Mouse (Mus musculus) layer of hippocampus, adult 18-20 months (tissue): Measurements from ENCODE around the gene Slc22a4. TPM values are rescaled to one million over a fixed set of nuclear protein-coding genes. Genes with fewer than 3 reads are reported as not detected.

ENCODE experiments used
- total RNA-seq, 2 experiments: library from RNA; stranded (reverse); gene quantifications; 2 replicates each; pipeline ENCODE4 v1.2.3; 2021

Gene Slc22a4
- total RNA-seq, 2 experiments from 2014 or later: 6.1 to 6.7 TPM

Other genes starting within 250 kb of the Slc22a4 start
- 1 to 10 TPM; 7.4 to 7.9 TPM for gene Gm12216, start 168.8 kb downstream of the Slc22a4 start, total RNA-seq
- gene Slc22a5, start 136.4 kb downstream of the Slc22a4 start, total RNA-seq: 10 to 100 TPM in 1 of 2 experiments, 1 to 10 TPM in 1; 10.0 to 11.6 TPM
- gene Slc22a21, start 47.8 kb downstream of the Slc22a4 start, total RNA-seq: 1 to 10 TPM; 1.0 to 1.3 TPM
- gene Pdlim4, start 40.9 kb upstream of the Slc22a4 start, total RNA-seq: 10 to 100 TPM; 14.8 to 15.4 TPM
- 10 to 100 TPM; 26.9 to 30.7 TPM for gene P4ha2, start 72.0 kb upstream of the Slc22a4 start, total RNA-seq
- gene Csf2, start 221.6 kb upstream of the Slc22a4 start, total RNA-seq: not detected
- not detected for gene Il3, start 239.2 kb upstream of the Slc22a4 start, total RNA-seq